Mouse (Mus musculus) liver, embryonic 14.5 days (tissue): ENCODE measurements at regions not wholly inside any gene's neighbourhood (a gene's known extent, or its start where the extent isn't known, plus 50 kb on each side); places are given as distances from the start of the nearest gene placed in this dataset.

ENCODE experiments used
- ATAC-seq: fragments of 200-750 bp; cut with Nextera tagmentation; 2 replicates; pipeline ENCODE4 v1.8.0; 2017; ENCODE audit warnings: moderate number of reproducible peaks, mild to moderate bottlenecking, moderate library complexity; ENCODE audit not compliant: insufficient read depth
- DNase-seq, 3 experiments: peaks; one replicate each; pipeline ENCODE4 v3.0.0-alpha.2; 2012 to 2013; ENCODE audit warnings: low read depth in 3 of 3, low spot score in 3 of 3
- H3K27ac ChIP-seq: fragments of 300-500 bp; sonication (generic); 2 replicates; pipeline ENCODE4 v1.5.1; 2014; ENCODE audit warnings: moderate library complexity, mild to moderate bottlenecking, control low read depth, inconsistent platforms
- H3K27me3 ChIP-seq: fragments of 300-500 bp; sonication (generic); 2 replicates; pipeline ENCODE4 v1.6.1; 2014; ENCODE audit warnings: mild to moderate bottlenecking, low read length, moderate library complexity; ENCODE audit not compliant: control insufficient read depth, insufficient read depth
- H3K36me3 ChIP-seq: fragments of 300-500 bp; sonication (generic); replicated peaks from 2 replicates; pipeline ENCODE4 v1.6.1; 2014; ENCODE audit warnings: low read depth; ENCODE audit not compliant: control insufficient read depth, insufficient read depth
- H3K4me1 ChIP-seq, 2 experiments: fragments of 200-500 bp in 1 of 2; fragments of 300-500 bp in 1 of 2; sonication (generic) in 1 of 2; replicated peaks; 2 replicates each; pipeline ENCODE4 v1.6.1; 2012 to 2014; ENCODE audit warnings: antibody characterized with exemption in 1 of 2, inconsistent platforms in 1 of 2, low read length in 1 of 2; ENCODE audit not compliant: control insufficient read depth in 2 of 2, insufficient read depth in 2 of 2
- H3K4me2 ChIP-seq: fragments of 300-500 bp; sonication (generic); 2 replicates; pipeline ENCODE4 v1.6.1; 2014; ENCODE audit warnings: low read depth, mild to moderate bottlenecking, control low read depth, moderate library complexity
- H3K4me3 ChIP-seq, 2 experiments: fragments of 200-500 bp in 1 of 2; fragments of 300-500 bp in 1 of 2; sonication (generic) in 1 of 2; 2 replicates each; pipeline ENCODE4 v1.5.1; 2012 to 2014; ENCODE audit warnings: low read depth in 2 of 2, low read length in 2 of 2, mild to moderate bottlenecking in 2 of 2, control low read depth in 1 of 2, inconsistent platforms in 1 of 2, moderate library complexity in 1 of 2; ENCODE audit not compliant: insufficient read depth in 1 of 2
- H3K9ac ChIP-seq: fragments of 300-500 bp; sonication (generic); replicated peaks from 2 replicates; pipeline ENCODE4 v1.6.1; 2014; ENCODE audit warnings: mild to moderate bottlenecking, control low read depth, moderate library complexity
- H3K9me3 ChIP-seq: fragments of 300-500 bp; sonication (generic); 2 replicates; pipeline ENCODE4 v1.6.1; 2016; ENCODE audit warnings: low read length, mixed read lengths; ENCODE audit not compliant: control insufficient read depth
- CTCF ChIP-seq: IDR thresholded peaks from 2 replicates; pipeline ENCODE4 v1.5.1; 2016; ENCODE audit warnings: antibody characterized with exemption, low read depth, control low read depth
- EP300 ChIP-seq: IDR thresholded peaks from 2 replicates; pipeline ENCODE4 v1.6.1; 2016; ENCODE audit warnings: antibody characterized with exemption, low read depth
- WGBS: fragments of 180-500 bp; shearing (Covaris S2); extraction: QIAGEN DNeasy Blood & Tissue Kit; methylation state at CpG from one replicate; pipeline ENCODE4 v1.1.7; 2014; ENCODE audit not compliant: insufficient replicate concordance; 5-methylcytosine and 5-hydroxymethylcytosine counted together

DNA sequence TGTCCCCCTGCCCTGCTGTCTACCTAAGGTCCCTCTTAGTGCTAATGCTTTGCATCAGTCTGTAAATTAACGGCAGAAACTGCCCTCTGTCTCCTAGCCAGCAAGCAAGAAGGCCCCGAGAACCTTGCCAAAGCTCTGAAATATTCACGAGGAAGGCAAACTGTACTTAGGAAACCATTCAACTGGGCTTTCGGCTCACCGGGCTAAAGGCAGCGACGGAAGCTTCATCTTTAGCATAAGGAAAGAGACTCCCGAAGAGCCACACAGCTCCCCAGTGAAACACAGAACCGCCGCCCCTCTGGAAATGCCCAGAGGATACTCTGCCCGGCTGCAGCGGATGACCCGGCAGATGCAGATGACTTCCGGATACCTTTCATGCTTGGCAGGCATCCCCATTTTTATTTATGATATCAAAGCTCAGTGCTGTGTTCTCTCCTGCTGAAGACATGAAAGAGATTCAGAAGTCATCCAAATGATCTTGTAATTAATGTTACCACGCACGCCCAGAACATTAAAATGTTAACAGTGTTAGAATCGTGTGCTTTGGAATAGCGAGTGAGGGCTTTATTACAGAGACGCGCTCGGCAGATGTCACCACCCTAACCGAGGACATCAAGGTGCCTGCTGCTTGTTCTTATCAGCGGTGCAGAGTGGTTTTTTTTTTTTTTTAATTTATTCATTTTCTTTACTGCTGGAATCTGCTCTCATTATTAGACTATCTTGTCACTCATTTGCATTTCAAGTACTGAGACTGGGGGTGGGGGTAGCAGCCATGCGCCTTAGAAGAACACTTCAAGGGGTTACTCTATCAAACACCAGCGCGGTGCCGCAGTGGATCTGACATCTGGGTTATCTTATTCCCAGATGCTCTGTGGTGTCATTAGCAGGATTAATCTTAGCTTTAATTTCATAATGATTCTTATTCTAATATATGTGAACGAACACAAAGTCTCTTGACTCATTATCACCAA lies 127.2 kb downstream of the Zfp326 start:
- no peaks in the 10 kb centered on the region for H3K36me3 ChIP-seq
- H3K9ac ChIP-seq, result no peak overlapping the region
- no peak overlapping the region for H3K4me2 ChIP-seq
- no peak for TF ChIP-seq EP300
- no peak for TF ChIP-seq CTCF
- no peak overlapping the region for H3K27ac ChIP-seq
- no peaks in the 10 kb centered on the region for H3K27me3 ChIP-seq
- H3K4me3 ChIP-seq, result no peak overlapping the region
- H3K4me1 ChIP-seq, result no peaks in the 10 kb centered on the region
- ATAC-seq, result no peak
- WGBS, result 61% methylated on average over 28 of the region's 28 CpGs
- H3K9me3 ChIP-seq, result no peaks in the 10 kb centered on the region
- no peak for DNase-seq

DNA sequence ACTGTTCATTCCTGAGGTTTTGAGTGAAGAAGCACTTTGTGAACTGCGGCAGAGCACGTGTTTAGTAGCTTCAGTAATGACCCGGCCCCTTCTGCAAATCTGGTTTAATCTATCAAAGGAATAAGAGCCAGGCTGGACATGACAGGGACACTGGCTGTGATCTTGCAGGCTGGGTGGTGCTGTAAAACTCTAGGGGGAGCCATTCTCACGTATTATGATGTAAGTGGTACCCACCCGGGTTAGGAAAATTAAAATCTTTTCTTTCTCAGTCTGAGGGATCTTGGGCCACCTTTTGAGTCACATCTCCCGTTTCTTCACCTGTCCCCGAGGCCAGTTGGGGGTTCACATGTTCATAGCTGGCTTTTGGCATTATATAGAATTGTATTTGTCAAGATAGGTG lies 126.0 kb downstream of the Zfp326 start:
- Histone ChIP-seq H3K27me3 (no peaks in the 10 kb centered on the region), H3K4me3 (no peak overlapping the region), H3K4me1 (no peaks in the 10 kb centered on the region), H3K36me3 (no peaks in the 10 kb centered on the region), H3K27ac (no peak overlapping the region), H3K9ac (no peak overlapping the region), H3K9me3 (no peaks in the 10 kb centered on the region), H3K4me2 (no peak overlapping the region)
- 27% methylated on average over 7 of the region's 7 CpGs for WGBS
- no peak for DNase-seq
- TF ChIP-seq EP300, result no peak
- no peak for TF ChIP-seq CTCF
- no peak for ATAC-seq

DNA sequence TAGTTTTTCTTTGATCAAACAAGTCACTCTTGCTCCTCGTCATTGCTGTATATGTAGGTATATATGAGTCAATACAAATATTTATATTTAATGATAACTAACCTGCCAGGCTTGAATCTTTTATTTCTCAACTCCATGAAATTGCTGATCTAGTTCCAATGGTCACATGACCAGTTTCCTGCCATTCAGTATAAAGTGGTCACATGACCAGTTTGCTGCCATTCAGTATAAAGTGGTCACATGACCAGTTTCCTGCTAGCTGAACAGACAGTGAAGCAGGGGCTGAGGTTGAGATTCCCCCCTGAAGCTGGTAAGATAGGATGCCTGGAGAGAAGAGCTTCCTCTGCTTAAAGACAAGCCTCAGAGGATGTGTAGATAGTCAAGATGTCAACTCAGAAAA lies 117.9 kb downstream of the Zfp326 start:
- Histone ChIP-seq H3K4me1 (no peaks in the 10 kb centered on the region), H3K9me3 (no peaks in the 10 kb centered on the region), H3K27ac (no peak overlapping the region), H3K27me3 (no peaks in the 10 kb centered on the region), H3K36me3 (no peaks in the 10 kb centered on the region), H3K9ac (no peak overlapping the region), H3K4me2 (no peak overlapping the region), H3K4me3 (no peak overlapping the region)
- no peak for ATAC-seq
- WGBS, result 60% methylated on average over 1 of the region's 1 CpGs
- TF ChIP-seq CTCF (no peak), EP300 (no peak)
- DNase-seq, result no peak

DNA sequence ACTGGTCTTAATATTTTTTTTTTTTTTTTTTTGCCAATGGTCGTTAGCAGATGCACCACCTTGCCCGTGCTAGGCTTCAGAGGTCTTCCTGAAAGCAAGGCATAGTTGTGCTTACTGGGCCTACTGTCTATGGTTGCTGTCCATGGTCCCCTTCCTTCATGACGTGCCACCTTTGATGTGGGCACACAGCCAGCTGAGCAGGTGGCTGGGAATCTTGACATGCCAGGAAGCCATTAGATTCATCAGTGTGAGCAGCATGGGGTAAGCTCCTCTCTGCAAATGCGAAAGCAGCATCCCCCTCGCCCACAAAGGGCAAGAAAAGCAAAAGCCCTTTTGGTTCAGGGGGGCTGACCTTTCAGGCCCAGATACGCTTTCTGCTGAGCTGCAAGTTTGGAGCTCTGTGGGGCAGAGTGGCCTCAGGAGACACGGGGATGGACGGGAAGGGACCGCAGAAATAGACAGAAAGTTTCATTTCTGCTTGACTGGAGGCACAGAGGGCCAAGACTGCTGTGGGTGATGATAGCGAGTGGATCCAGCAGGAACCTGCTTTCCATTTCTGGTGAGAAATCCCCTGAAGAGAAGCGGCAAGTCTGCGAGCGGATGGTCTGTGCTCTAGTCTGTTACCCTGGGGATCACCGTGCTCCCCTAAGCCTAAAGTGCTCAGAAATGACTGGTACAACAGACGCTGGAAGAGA lies 116.8 kb downstream of the Zfp326 start:
- no peaks in the 10 kb centered on the region for H3K27me3 ChIP-seq
- no peak overlapping the region for H3K4me2 ChIP-seq
- no peak overlapping the region for H3K9ac ChIP-seq
- no peak for DNase-seq
- no peaks in the 10 kb centered on the region for H3K9me3 ChIP-seq
- WGBS, result 55% methylated on average over 15 of the region's 15 CpGs
- H3K4me3 ChIP-seq, result no peak overlapping the region
- ATAC-seq, result no peak
- no peak overlapping the region for H3K27ac ChIP-seq
- no peaks in the 10 kb centered on the region for H3K36me3 ChIP-seq
- TF ChIP-seq EP300, result no peak
- TF ChIP-seq CTCF, result no peak
- no peaks in the 10 kb centered on the region for H3K4me1 ChIP-seq

DNA sequence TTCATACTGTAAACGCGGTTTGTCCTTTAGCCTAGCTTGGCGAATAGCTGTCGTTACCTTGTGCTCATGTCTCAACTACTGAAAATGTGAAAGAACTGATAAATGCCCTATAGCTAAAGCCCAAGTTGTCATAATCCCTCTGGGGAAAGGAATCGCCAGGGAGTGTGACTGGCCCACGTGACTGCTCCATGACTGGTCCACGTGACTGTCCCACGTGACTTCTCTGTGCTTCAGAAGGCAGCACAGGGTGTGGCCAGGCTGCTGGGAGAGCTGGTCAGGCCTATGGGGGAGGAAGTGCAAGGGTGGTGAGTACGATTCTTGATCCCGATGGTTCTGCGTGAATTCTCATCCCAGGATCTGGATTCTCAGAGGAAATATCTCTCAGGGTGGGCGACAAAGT lies 114.4 kb downstream of the Zfp326 start:
- Histone ChIP-seq H3K9me3 (no peaks in the 10 kb centered on the region), H3K4me2 (no peak overlapping the region), H3K27ac (no peak overlapping the region), H3K9ac (no peak overlapping the region), H3K4me1 (no peaks in the 10 kb centered on the region), H3K27me3 (no peaks in the 10 kb centered on the region), H3K36me3 (no peaks in the 10 kb centered on the region), H3K4me3 (no peak overlapping the region)
- TF ChIP-seq CTCF (no peak), EP300 (no peak)
- DNase-seq (no peak), ATAC-seq (no peak)
- 75% methylated on average over 12 of the region's 12 CpGs for WGBS
